Mouse (Mus musculus) cerebellum, adult 8-10 months (tissue): Measurements from ENCODE around the gene Arl3.
A peak's percentile ranks its signal among the peaks of the same experiment; 100 is the strongest.

Source experiments
- DNase-seq: peaks from one replicate; pipeline ENCODE4 v3.0.0; 2022

Arl3 gene

DNA sequence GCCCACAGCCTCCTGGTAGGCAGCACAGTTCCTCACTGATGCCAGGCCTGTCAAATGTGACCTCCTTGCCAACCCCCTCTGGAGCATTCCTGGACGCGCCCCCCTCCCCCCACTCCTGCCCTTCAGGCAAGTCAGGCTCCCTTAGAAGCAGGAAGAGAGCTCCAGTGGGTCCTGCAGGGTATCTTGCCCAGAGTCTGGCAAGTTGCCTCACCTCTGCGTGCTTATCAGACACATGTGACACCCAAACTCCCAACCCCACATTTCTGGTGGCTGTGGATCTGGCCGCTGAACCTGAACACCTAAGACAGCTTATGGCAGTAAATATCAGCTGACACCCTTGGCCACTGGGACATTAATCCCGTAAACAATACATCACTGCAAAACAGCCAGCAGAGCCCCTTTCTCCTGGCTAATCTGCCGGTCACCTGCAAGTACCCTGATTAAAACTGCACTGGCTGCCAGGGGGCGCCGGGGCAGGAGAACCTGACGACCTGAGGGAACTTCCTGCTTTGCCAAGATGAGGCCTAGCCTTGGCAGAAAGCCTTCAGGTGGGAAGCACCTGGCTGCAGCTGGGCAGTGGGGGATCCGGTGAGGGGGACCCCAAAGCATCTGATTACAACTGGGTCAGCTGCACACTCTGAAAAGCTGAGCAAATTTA, 40.8 kb downstream of the Arl3 start:
- no peak for DNase-seq

- no peak for DNase-seq
Measured at GRCm38 (mm10) chr19:46531071-46532030, 41.6 kb downstream of the Arl3 start.

DNA sequence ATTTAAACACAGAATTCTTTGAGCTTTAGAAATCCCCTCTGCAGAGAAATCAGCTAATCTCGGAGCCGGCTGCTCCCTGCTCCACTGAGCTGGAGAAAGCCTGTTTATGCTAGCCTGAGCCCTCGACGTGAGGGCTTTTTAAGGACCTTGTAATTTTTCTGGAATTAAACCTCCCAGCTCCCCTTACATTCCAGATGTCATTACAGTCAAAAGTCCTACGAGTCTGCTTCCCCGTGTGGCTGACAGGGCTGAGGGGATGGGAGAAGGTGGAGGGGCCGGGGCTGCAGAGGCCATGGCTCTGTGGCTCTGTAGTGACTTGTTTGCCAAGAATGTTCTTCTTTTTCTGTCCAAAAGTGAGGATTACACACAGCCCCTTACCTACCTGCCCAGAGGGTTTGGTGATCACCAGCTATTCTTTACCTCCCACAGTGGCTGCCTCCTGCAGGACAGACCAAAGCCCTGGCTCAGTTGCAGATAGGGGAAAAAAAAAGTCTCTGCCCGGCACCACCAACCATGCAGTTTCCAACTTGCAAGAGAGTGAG, 42.5 kb downstream of the Arl3 start:
- DNase-seq = no peak

DNA sequence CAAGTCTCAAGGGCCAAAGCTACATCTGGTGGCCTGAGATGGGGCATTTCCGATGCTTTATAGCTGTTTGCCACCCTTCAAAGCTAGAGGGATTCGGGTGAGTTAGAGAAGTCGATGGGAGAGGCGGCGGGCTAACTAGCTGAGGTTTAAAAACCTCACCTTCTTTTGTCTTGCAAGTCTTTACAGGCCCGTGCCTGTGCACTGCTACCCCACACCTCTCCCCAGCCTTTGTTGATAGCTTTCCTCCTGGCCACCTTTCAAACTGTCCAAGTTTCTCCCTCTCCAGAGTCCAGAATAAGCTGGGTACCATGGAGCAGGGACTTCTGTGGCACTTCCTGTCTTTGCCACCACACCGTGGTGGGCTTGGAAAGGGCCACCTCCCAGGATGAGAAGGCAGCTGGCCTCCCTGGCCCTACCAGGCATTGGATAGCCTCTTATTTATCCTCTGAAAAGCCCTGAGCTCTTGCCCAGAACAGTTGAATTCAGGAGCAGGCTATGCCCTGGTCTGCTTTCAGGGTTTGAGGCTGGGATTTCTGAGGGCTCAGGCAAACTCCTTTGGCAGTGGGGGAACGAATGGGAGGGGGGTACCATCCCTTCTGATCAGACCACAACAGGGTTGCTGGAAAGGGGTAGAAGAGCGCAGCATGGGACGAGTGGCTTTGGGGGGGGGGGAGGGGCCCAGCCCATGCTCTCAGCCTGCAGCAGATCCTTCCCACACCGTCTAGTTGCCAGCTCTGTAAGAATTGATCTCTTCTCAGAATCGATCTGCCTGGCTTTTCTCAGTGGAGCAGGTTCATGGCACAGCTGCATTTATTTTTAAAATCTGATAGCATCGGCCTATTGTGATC, 43.2 kb downstream of the Arl3 start:
- DNase-seq = no peak

DNA sequence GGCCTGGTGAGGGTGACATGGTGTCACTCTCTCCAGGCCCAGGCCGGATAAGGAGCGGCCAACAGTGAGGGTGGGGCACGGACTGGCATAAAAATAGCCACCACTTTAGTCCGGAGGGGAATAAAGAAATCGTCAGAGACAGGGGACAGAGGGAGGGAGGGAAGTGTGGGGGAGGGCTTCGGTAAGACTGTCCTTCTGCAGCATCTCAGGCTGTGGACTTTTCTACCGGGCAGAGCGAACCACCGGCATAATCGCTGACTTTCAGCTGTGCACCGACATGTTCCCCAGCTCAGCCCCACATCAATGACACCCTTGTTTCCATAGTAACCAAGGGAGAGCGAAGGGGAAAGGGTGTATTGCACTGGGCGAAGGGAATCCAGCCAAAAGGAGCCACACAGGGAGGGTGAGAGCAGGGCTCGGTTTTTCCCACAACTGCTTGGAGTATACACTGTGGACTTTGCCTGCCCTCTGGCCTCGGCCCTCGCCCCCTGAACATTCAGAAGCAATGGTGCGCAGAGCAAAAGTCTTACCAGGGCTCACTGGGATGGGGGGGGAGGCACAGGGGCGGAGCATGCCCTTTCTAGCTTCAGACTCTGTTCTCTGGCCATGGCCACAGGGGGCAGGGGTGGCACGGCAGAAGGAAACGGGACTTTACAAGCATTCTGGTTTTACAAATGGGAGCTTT, 44.3 kb downstream of the Arl3 start:
- peak; percentile 64 for DNase-seq

DNA sequence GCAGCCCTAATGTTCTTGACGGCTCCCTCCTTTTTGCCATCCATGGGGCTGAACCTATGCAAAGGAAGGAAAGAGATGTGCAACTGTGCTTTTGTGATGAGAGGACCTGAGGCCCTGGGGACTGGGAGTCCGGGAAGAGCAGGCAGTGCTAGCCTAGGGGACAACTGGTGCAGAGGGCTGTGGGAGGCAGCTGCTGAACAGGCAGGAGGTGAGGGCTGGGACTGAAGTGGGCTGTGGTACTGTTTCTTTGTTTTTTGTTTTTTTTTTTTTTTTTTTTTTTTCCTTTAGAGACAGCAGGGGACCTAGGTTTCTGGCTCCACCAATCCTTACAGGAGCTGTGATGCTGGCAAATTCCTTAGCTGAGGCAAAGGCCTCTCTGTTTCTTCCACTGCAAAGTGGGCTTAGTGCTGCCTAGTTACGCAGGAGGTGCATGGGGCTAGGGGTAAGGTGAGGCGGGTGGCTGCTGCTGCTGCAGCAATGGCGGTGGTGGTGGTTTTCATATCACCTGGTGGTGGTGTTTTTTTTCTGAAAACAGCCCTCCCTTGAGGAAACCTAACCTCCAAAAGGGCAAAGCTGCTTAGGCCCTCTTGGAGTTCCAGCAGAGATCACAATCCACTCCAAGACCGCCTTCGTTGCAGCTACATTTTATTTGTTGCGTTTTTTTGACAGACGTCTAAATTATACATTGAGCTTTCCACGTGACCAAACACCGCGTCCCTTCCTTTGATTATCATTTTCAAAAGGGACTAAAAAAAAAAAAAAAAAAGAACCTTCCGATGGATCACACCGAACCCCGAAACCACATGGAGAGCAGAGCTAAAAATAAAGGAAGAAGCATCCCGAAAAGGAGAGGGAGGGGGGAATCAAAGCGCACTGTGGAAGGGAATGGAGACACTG, 45.1 kb downstream of the Arl3 start:
- no peak for DNase-seq

DNA sequence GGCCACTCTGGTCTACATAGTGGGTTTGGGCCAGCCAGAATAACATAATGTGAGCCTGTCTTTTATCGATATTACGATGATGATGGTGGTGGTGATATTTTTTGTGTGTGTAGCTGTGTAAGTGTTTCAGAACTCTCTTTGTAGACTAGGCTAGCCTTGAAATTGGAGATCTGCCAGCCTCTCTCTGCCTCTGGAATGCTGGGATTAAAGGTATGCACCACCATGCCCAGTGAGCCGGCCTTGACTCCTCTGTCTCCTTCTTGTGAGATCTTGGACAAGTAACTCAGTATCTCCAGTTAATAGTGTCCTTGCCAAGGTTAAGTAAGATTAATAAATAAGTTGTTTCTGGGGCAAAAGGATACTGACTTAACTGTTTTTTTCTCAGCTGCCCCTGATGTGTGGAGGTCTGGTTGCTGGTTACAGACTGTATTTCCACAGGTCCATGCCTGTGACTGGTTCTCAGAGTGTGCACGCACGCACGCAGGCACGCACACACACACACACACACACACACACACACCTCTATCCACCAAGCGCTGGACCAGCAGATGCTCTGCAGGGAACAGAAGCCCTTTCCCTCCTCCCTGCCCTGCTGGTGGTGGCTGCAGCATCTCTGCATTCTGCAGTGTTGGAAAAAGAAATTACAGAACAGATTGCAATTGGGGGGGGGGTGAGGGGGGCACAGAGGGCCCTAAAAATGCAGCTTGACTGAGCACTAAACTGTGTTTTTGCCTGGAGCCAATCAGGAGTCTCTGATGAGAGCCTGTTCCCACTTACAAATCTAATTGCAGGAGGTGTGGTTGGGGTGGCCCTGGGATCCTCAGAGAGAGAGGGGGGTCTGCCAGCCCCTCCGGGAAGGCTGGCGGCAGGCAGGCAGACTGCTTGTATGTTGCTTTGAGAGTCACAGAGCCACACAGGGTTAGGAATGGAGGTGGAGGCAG, 47.0 kb downstream of the Arl3 start:
- no peak for DNase-seq

DNA sequence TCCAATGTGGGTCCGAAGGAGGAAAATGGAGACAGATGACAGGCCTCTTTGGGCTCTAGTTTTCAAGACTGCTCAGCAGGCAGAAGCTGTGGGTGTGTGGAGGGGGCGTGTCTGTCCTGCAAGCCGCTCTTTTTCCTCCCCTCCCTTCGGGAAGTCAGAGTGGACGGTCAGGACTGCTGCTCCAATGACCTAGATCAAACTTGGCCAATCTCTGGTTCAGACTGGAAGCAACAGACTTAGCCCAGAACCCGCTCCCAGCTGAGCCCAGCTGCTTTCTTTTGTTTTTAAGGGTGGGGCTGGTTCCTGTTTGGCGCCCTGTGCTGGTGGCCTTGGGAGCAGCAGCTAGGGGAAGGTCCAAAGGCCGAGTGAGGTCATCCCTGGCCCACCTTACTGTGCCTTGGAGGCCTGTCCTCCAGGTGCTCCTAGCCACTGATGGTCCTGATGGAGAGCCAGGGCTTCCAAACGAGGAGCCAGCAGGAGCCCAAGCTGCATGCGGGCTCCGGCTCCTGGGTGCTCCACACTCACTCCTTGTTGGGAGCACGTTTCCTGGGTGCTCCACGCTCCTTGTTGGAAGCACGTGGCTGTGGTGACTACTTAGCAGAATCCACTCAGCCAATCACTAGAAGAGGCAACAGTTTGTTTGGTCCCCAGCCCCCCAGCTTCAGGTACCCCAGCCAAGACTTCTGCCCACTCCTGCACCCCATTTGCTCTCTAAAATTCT, 48.2 kb downstream of the Arl3 start:
- DNase-seq = no peak

GRCm38 (mm10) chr19:46524152-46524544, 48.9 kb downstream of the Arl3 start:
- no peak for DNase-seq

DNA sequence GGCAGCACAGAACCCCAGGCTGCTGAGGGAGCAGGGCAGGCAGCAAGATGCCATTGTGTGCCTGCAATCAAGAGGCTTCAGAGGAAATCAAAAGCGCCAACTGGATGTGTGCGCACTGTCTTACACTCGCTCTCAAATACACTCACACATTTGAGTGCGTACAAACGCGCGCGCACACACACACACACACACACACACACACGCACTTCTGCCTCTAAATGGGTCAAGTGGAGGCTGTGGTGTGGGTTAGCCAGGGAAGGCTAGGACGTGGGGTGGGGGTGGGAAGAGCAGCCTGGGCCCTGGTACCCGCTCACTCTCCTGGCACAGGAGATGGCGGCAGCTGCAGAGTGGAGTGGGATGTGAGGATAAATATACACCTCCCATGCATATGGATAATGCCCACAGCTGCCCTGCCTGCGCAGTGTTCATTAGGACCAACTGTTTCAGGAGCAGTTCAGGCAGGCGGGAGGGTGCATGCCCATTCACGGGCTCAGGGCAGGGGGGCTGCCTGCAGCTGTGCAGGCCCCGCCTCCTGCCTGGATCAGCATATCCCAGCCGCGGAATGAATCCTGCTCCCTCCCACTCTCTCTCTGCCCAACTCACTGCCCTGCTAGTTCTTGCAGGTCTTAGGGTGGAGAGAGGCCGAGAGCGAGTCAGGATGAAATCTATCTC, 49.4 kb downstream of the Arl3 start:
- no peak for DNase-seq

- no peak for DNase-seq
Measured at GRCm38 (mm10) chr19:46523131-46523479, 49.9 kb downstream of the Arl3 start.

- no peak for DNase-seq
Measured at GRCm38 (mm10) chr19:46522433-46523044, 50.5 kb downstream of the Arl3 start.

DNA sequence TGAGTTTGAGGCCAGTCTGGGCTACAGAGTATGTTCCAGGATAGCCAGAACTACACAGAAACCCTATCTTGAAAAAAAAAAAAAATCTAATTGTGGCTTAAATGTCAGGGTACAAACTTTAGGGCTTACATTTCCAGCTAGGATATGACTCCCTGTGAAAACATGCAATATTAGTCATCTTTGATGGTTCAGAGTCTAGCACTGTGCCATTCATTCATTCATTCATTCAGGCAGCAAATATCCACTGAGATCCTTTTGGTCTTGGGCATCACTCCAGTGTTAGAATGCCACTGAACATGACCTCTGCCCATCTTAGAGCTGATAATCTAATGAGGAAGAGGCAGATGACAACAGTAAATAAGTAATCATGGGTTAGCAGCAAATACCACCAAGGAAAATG, 51.3 kb downstream of the Arl3 start:
- no peak for DNase-seq

- DNase-seq = no peak
Measured at GRCm38 (mm10) chr19:46518828-46519621, 54.0 kb downstream of the Arl3 start.

GRCm38 (mm10) chr19:46518352-46518787, 54.6 kb downstream of the Arl3 start:
- DNase-seq = no peak

DNA sequence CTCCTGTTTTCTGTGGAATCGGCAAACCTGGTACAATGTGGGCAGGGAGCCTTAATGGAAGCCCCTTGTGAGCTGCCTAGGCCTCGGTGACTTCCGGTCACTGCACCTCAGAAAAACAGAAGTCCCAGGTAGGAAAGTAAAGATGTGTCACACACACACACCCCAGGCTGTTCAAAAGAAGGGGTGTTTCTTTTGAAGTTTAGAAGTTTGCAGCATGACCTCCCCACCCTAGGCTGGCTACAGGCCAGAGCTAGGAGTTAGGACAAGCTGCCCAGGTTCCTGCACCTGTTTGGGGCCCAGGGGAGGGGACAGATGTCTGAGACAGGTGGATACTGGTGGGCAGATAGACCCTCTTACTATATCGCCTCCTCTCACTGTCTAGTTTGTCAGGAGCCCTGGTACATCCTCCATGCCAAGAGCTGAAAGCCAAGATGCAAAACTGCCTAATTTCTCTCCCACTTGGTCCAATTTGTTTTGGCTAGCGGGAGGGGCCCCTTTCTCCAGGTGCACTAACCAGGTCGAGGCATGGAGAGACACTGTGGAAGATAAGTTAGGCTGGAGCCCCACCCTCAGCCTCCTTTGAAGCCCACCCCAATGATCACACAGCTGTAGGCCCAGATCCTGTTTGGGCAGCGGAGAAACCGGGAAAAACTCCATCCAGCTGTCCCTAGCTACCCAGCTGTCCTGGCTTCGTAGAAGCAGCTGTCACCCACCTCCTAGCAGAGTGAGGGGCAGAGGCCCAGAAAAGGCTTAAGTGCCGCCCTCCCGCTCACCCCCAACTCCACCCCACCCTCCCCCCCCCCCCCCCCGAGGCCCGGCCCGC, 55.3 kb downstream of the Arl3 start:
- DNase-seq = no peak
